Mouse (Mus musculus): ENCODE measurements around the gene Rad51b.

Gene Rad51b

DNA sequence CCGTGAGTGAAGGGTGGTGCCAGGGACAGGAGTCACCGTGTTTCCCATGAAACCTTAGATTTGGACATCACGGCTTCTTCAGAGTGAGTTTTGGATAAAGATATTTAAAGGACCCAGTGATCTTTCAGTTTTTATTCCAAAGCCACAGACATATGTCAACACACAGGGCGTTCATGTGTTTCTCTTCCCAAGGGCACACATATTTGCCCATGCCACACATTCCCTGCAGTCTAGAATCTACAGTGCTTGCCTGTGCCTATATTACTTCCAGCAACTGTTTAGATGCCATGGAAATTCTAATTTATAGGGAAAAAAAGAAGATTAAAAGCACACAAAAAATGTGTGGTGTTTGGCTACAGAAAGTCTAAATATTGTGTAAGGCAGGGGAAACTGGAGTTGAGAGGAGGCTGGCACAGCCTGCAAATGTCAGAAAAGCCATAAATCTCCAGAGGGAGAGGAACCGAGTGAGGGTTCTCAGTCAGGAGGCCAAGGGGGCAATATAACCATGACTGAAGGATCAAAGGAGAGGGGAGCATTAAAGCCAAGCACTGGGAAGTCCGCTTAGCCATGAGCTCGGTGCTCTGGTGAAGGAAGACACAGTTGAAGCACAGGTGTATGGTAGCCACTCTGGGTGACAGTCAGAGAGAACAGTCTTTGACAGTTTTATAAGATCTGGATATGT lies 367.0 kb downstream of the Rad51b start:
- no peak for DNase-seq

DNA sequence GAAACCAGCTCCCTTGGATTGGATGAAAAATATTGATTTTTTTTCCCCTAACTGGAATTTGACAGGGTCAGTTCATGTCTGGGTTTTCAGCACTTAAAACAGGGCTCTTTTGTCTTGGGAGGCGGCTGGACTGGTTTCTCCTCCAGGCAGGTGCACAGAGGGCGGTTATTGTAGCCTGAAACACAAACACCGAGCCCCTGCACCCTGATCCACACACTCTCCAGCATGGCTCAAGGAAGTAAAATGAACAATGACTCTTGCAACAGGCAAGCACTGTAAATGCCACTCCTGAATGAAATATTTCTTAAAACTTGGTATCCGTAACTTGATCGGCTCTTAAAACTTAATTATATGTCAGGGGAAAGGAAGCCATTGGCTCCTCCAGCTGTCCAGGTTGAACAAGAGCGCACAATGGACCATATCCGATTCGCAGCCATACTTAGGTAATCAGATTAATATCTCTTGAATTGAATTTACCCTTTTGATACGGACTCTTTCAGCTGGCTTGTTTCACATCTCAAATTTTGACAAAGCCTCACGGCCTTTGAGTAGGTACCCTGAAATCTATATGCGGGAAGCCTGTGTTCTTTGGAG lies 377.9 kb downstream of the Rad51b start:
- no peak for DNase-seq

DNA sequence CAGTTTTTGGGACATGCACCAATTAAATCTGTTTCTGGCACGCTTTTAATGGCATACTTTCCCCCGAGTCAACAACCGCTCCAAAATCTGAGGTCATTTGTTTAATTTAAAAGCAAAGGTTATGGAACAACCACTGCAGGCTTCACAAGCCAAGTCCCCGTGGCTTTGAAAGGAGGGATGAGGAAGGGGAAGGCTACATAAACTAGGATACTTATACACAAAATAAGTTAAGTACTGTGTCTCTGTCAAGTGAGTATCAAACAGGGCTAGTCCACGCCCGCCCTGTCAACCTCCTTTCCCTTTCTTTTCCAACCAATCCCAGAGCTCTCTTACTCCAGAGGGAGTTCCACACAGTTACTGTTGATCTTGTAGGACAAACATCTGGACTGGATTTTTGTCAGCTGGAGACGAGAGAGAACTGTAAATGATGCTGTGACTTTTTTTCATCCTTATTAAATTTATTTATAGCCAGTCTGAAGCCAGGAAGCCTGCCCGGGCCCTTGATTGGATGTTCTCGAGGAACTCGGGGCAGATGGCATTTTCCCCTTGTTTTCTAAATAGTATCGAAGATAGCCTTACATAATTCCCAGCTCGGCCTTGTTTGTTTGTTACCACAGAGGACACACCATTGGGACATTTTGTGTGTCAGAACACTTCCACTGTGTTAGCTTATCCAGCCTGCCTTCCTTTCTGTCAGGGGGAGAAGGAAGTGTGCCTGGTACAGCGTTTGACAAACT lies 378.5 kb downstream of the Rad51b start:
- DNase-seq, result no peak

DNA sequence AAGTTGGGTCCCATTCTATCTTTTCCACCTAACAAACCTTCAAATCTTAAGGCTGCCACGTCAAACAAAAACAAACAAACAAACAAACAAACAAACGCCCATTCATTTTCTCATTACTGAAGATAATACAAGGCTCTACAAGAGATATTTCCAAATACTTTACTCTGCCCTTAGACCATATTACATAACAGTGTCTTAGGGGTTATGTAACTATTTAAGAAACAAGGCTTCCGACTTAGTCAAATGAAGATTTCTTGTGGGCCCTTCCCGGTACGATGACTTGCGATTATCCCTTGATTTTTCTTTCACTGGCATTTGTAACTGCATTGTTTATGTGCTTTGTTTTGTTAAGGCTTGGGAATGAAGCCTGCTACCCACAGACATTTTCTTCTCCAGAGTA lies 379.2 kb downstream of the Rad51b start:
- DNase-seq, result no peak

DNA sequence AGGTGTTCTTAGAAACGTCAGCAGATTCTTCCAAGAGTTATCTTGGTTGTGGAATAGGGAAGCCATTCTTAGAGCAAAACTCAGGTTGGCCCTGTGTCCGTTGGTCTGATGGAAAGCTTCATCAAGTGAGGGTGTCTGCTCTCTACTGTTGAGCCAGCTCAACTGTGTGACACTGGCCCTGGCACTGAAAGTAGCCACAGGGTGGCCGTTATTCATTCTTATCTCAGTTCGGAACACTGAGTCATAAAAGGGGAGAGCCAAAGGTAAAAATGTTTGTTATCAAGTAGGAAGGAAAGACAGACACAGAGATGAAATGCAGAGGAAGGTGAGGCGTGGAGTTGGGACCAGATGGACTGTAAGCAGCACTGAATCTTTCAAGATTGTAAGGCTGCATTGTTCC lies 379.8 kb downstream of the Rad51b start:
- DNase-seq, result no peak

DNA sequence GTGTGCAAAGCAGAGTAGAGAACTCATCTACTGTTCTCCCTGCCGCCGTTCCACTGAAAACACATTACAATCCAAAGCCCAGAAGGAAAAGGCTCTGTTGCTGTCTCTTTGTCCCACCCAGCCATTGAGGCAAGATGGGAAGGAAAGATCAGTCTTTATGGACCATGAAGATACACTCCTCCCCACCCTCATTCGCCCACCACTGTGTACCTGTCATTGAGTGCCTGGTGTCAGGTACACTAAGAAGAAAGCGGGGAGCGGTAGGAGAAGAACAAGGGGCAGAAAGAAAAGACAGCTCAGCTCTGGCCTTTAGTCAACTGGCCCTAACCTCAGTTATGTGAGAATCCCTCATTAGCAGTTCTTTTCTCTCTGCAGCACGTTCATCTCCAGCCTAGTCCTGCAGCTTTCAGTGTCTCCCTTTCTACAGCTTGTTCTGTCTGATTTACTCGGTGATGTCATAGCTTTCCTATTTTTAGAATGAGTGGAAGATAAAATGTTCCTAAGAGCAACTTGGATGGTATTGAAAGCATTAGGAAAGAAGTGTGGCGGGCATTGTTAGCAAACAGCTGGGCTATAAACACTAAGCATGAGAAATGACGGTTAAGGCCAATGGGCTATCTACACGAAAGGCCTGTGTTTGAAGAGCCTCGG lies 382.3 kb downstream of the Rad51b start:
- DNase-seq, result no peak

DNA sequence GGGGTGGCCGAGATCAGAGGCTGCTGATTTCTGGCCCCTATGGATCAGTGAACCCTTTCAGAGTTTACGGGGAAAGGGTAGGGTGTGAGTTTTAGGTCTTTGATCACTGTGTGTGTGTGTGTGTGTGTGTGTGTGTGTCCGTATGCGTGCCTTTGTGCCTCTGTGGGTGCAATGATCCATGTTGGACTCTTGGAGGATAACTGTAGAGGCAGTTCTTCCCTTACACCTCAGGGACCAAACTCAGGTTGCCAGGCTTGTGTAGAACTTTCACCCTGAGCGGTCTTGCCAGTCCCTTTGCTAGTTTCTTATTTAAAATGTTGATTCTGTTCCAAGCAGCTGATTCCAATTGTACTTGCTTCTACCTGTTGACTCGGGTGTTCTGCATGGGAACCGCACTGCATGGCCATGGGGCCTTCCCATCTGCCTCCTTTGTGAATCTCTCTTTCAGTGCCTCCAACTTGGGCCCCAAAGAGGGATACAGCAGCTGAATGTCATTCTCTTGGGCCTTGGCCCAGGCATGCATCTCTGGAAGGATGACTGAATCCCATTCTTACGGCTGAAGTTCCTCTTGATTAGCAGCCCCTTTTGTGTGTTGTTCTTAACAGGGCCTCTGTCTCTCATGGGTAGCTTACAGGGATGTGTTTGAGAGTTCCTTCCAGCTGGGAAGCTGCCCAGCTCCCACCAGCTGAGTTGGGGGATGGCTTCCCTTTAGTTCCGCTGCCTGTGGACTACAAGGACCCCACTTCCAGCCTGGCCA lies 383.0 kb downstream of the Rad51b start:
- DNase-seq, result peak; percentile 51

DNA sequence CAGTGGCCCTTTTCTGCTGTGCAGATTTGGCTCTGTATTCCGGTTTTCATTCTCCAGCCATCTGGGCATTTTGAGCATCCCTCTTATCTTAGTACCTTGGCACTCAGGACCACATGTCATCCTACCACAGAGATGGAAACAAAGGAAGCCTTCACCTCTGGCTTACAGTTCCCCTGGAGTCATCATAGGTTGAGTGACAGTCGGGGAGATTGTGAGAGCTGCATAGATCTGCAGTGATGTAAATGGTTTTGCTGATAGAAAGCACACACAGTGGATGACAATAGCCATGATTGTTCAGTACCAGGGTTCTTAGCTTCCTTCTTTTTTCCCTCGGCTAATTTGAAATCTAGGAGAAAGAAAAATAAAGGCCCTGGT lies 383.6 kb downstream of the Rad51b start:
- DNase-seq, result no peak

DNA sequence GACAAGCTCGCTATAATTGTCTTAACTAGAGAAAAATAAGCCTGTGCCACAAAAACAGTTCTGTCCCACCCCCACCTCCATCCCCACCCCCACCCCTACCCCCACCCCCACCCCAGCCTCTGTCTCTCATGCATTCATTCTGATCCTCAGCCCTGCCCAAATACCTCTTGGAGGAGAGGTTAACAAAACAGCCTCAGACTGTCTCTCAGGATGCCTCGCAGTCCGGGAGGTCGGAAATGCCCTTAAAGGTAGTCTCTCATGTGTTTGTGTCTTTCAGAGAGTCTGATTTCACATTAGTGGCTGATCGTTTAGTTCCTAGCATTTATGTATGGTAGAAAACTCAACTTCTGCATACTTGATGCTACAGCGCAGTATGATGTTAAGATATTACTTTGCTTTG lies 384.5 kb downstream of the Rad51b start:
- no peak for DNase-seq

DNA sequence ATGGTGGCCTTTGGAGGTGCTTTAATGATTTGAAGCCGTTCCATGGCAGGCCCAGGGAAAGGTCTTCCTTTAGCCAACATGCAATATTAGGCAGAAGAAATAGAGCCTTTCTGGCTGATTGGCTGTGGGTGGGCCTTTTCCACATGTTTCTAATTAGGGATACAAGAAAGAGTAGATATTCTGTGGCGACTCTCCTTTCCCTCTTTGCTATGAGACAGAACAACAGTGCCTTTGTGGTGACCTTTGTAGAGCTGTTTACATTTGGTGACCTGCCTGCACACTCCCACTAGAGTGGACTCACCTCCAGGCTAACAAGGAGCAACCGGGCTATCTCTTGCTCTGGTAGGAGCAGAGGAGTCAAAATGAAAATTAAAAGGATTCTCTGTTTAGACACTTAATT lies 386.3 kb downstream of the Rad51b start:
- DNase-seq, result no peak

DNA sequence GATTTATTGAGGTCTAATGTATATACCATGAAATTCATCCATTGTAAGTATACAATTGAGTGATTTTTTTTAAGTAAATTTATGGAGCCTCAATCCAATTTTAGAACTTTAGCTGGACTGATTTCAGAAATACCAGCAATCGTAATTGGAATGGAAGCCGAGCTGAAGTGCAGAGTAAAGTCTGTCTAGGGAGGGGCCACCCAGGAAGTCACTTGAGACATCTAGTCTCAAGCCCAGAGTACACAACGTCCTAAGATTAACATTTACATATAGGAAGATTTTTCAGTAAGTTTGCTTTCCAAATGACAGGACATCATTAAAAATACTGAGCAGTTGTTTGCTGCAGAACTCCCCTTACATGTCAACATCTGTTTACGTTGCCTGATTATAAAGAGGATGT lies 386.7 kb downstream of the Rad51b start:
- DNase-seq, result no peak

DNA sequence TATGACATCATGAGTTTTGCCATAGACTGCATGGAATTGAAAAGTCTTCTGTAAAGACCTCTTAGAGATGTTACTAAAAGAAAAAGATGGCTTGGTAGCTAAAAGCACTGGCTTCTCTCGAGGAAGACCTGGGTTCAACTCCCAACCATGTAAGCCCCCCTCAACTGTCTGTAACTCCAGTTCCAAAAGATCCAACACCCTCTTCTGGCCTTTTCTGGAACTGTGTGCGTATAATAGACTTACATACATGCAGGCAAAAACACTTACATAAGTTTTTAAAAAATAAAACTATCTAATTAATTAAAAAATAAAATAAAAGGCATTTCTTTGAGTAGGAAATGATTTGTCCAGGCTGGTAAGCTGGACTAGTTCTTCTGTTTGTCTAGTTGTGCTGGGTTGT lies 387.3 kb downstream of the Rad51b start:
- no peak for DNase-seq

DNA sequence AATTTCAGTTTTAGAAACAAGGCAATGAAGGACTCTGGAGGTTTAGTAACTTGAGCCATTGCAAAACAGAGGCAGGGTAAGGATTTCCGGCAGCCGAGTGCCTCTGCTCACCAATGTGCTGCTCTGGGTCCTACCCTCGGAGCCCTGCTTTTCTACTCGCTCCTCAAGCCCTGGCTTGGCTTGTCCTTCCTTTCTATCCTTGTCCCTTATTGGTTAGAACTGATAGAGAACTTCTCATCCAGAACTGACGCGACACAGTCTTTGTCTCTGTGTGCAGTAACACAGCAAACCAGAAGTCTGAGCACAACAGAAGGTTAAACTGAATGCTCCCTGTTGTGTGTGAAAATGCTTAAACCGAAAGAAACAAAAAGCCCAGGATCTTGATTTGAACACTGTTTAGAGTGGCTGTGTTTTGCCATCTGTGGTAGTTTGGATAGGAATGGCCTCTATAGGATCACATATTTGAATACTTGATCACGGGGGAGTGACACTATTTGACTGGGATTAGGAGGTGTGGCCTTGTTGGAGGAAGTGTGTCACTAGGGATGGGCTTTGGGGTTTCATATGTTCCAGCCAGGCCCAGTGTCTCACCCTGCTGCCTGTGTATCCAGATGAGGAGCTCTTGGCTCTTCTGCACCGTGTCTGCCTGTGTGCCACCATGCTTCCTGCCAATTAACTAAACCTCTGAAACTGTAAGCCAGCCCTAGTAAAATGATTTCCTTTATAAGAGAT lies 389.7 kb downstream of the Rad51b start:
- no peak for DNase-seq

DNA sequence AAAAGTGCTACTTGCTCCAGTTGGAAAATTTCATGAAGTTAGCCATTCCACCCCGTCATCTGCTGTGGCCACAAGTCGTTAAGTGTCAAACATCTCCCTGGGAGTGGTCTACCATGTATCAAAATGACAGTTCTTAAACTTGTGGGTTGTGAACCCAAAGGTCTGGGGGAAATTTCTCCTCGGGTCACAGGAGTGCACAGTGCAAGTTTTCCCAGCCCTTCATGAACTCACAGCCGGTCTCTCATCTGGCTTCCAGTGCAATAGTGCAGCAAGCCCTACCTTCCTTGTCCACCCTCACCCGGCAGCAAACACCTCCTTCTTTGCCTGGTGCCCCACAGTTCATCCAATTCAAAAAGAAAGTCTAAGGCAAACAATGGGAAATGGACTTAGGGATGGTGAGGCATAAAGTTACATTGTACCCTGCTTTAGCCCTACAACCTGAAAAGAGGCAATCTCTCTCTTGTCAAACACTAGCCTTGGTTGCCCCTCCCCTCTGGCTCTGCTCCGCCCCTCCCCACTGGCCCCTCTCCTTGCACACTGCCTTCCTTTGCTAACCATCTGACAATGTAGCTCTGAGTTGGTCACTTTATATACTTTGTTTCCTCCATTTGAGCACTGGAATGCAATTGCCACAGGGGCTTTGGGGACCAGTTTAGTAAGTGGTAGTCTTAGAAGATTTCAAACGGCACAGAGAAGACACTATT lies 390.8 kb downstream of the Rad51b start:
- DNase-seq, result no peak

DNA sequence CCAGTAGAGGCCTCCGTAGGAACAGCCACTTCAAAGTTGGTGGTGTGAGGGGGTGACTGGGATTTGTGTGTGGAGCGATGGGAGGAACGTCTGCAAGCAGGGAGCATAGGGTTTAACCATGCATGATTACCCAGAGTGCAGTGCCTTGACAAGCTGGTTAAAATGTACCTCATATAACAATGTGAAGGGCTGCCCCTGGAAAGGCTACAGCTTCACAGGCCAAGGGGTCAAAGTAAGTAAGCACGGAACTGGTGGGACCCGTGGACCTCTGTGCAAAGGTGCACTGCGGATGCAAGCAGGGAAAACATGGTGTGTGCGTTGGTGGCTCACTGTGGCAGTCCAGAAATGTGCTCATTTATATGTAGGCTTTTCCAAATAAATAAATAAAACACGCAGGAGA lies 392.2 kb downstream of the Rad51b start:
- no peak for DNase-seq

DNA sequence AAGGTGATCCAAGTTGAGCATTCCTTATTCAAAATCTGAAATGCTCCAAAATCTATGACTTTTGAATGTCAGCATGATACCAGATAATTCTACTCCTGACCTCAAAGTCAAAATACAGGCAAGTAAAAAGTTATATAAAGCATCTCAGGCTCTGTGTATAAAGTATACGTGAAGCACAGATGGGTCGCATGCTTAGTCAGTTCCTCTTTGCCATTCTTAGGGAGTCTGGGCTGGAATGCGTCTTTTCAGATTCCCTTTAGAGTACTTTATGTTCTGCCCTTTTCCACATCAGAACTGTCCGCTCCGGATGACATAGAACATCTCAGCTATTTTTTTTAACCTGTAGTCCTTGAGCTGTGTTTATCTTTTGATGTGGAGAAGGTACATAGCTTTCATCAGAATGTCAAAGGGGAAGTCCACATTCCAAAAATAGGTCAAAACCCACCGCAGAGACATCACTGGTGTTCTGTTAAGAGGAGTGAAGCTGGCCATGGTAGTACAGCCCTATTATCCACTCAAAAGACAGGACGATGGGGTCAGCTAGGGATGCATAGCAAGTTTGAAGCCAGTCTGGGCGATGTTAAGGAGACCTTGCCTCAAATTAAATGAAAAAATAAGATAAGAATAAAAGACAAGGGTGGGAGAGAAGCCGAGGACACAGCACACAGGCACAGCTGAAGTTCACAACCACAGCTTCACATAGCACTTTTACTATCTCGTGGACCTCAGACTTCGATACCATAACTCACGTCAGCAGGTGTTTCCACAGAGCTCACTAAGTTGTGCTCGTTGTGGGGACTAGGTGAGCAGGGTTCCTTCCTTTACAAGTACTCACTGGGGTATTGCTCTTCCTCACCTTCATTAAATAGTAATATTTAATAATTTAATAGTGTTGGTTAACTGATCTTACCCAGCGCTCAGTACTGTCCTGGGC lies 395.1 kb downstream of the Rad51b start:
- DNase-seq, result no peak

DNA sequence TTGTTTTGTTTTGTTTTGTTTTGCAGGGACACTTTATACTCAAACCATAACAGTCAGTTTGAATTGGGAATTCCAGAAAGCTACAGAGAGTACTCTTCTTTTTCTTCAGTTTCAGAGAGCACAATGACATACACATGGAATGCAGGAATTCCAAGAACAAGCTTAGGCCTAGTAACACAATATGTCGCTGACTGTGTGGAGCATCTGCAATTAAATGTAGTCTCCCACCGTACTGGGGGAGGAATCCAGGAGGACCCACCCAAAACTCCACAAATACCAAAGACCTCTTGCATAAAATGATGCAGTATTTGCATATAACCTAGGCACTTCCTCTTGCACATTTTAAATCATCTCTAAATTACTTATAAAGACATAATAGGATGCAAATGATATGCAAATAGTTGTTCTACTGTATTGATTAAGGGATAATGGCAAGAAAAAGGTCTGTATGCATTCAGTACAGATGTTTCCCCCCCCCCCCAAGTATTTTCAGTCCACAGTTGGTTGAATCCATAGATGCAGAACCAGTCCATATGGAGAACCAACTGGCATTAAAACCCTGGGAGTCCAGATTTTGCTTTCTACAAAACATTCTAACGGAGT lies 398.9 kb downstream of the Rad51b start:
- no peak for DNase-seq

DNA sequence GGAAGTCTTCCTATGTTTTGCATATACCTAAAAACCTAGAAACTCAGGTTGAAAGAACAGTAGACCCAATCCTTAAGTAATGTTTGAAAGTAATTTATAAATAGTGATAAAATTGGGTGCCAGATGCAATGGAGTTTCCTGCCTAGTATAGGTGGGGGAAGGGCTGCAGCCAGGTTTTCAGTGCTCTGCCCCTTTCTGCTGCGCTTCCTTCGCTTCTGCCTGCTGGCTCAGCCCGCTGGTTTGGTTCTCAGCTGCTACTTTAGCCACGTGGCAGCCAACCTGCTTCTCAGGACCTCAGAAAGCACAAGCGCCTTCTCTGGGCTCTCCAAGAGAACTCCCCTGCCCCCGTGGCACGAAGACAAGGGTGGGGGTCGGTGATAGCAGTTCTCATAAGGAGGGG lies 406.5 kb downstream of the Rad51b start:
- no peak for DNase-seq

DNA sequence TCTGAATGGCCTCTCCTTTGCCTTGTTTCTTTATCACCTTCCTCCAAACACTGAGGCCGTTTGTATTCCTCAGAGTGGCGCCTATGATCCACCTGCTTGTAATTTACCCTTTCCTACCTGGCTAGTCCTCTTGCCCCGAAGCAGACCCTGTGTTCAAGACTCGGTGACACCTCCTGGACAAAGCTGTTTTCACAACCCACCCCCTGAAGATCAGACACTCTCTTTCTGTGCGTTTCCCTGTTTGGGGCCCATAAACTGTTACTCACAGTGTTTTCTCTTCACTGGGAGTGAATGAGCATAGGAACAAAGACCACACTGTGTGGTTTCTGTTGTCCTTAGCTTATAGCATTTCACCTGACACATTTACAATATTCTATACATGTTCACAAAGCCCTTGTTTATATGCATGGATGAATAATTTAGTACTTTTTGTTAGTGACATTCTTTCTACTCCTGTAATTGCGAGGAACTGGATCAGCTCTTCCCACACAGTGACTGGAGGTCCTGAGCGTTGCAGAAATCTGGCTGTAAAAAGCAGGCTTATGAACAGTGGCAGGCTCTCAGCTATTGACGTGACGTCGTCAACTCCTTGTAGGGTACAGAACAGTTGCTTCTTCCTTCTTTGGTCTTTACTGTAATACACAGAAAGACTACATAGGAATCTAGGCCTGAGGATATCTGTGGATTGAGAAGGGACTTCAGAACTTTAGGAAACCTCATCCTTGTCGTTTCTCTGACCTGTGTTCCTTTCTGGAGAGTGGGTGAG lies 408.6 kb downstream of the Rad51b start:
- DNase-seq, result no peak

All from right cerebral cortex, postnatal 4 days (tissue).